Mouse (Mus musculus) lung, adult 2 months (tissue): Measurements from ENCODE around the gene Sipa1l2.

Source experiments
- CTCF ChIP-seq: fragments of 200-500 bp; IDR thresholded peaks from 2 replicates; pipeline ENCODE4 v1.5.1; 2011; ENCODE audit warnings: mild to moderate bottlenecking, low read length, control low read depth; ENCODE audit not compliant: insufficient read depth
- POLR2A ChIP-seq: fragments of 200-500 bp; IDR thresholded peaks from 2 replicates; pipeline ENCODE4 v1.6.1; 2011; ENCODE audit warnings: low read depth, mild to moderate bottlenecking, control low read depth, low read length, borderline replicate concordance; ENCODE audit errors: extremely low read depth

GRCm38 (mm10) chr8:125604817-125605512, 35.4 kb upstream of the Sipa1l2 start:
- TF ChIP-seq CTCF (no peak), POLR2A (no peak)
